In the genomic region with DNA sequence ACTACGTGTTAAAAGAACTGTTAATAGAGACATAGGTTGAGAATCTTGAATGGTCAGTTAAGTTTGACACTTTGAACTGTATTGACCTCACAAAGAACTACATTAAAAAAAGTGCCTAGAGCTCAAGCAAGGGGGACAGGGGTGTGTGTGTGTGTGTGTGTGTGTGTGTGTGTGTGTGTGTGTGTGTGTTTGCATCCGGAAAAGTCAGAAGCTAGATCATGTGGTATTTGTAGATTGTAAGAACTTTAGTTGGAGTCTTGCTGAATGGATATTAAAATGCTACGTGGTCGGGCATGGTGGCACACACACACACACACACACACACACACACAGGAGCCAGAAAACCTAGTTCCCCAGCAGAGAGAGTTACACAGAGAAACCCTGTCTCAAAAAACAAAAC, we compare ENCODE assay signal across 17 mouse cellular contexts. TPM values are rescaled to one million over a fixed set of nuclear protein-coding genes. Genes with fewer than 3 reads are reported as not detected.
DNase-seq lines count a peak whose midpoint lies in the region; ATAC-seq and TF ChIP-seq lines count a peak whose summit lies in the region.
"Had no signal": no experiment of that assay in that cellular context is flagged by ENCODE, and none has a peak within 500 bp of the region (broad histone marks: within the 10 kb centered on the region; RNA-seq: fewer than 3 reads in every experiment).

No protein-coding gene starts in this region.

- no peak overlapping the region for H3K9ac ChIP-seq in heart, embryonic 15.5 days
- H3K9ac ChIP-seq in midbrain, embryonic 11.5 days (ENCODE audit: low read length) = no peak overlapping the region
- H3K9ac ChIP-seq in midbrain, postnatal 0 days (replicated peaks; ENCODE audit: low read length, poor library complexity, severe bottlenecking) = no peak overlapping the region
- peak overlapping the region; percentile 43 for H3K9ac ChIP-seq in liver, embryonic 14.5 days (replicated peaks)

- intact Hi-C loops in heart, postnatal 25 days (cut with DNase I) = no loop called here

- no peak for TF ChIP-seq EP300 in liver, embryonic 14.5 days (IDR thresholded peaks at IDR 0.05; ENCODE audit: low read depth)

- peak overlapping the region; percentile 95; the same call in 1 of the 2 replicates for H3K27ac ChIP-seq in heart, embryonic 15.5 days
- H3K27ac ChIP-seq in midbrain, embryonic 11.5 days (ENCODE audit: low read depth, low read length) = no peak overlapping the region
- no peak overlapping the region for H3K27ac ChIP-seq in midbrain, postnatal 0 days (ENCODE audit: low read depth, low read length)
- peak overlapping the region; percentile 23; the same call in 1 of the 2 replicates for H3K27ac ChIP-seq in liver, embryonic 14.5 days

- no peak overlapping the region for H3K4me2 ChIP-seq in heart, embryonic 15.5 days
- H3K4me2 ChIP-seq in midbrain, embryonic 11.5 days = no peak overlapping the region
- H3K4me2 ChIP-seq in midbrain, postnatal 0 days (ENCODE audit: low read depth, low read length, poor library complexity, severe bottlenecking) = no peak overlapping the region
- peak overlapping the region; percentile 78 for H3K4me2 ChIP-seq in liver, embryonic 14.5 days (ENCODE audit: low read depth)

- H3K27me3 ChIP-seq in heart, embryonic 15.5 days = no peaks in the 10 kb centered on the region
- no peaks in the 10 kb centered on the region for H3K27me3 ChIP-seq in midbrain, embryonic 11.5 days (ENCODE audit: control insufficient read depth, insufficient read depth, low read length)
- H3K27me3 ChIP-seq in midbrain, postnatal 0 days (ENCODE audit: insufficient read depth, low read length) = no peaks in the 10 kb centered on the region
- H3K27me3 ChIP-seq in liver, embryonic 14.5 days (ENCODE audit: control insufficient read depth, insufficient read depth, low read length) = no peaks in the 10 kb centered on the region
- H3K27me3 ChIP-seq: forebrain, embryonic 13.5 days; neural tube, embryonic 15.5 days; Patski had no signal

- no peak for DNase-seq in heart, postnatal 25 days (ENCODE audit: low spot score)
- DNase-seq in midbrain, embryonic 11.5 days (ENCODE audit: low spot score, missing footprints) = peak; percentile 53
- DNase-seq in midbrain, postnatal 0 days (ENCODE audit: low spot score) = no peak
- no peak for DNase-seq in liver, embryonic 14.5 days (ENCODE audit: low read depth in 3 of 3, low spot score in 3 of 3)
- DNase-seq in spleen, adult 12 weeks (ENCODE audit: low spot score) = no peak
- no peak for DNase-seq in thymus, postnatal 36 days
- no peak for DNase-seq in layer of hippocampus, adult 9-11 months
- DNase-seq: cerebellum, postnatal 14 days; gastrocnemius, adult 2 months; kidney, postnatal 4 days; right cerebral cortex, postnatal 14 days had no signal

- no peak for ATAC-seq in heart, embryonic 15.5 days (replicated peaks; ENCODE audit: insufficient number of reproducible peaks, insufficient read depth, low FRiP score, low read depth)
- ATAC-seq in midbrain, embryonic 11.5 days (ENCODE audit: low FRiP score) = no peak
- no peak for ATAC-seq in midbrain, postnatal 0 days (ENCODE audit: low FRiP score)
- no peak for ATAC-seq in liver, embryonic 14.5 days (ENCODE audit: insufficient read depth)
- ATAC-seq: CD4-positive, CD25-positive, alpha-beta regulatory T cell, adult 4 months; hindbrain, postnatal 0 days; Patski had no signal

- H3K36me3 ChIP-seq in heart, embryonic 15.5 days = peaks cover 7% of the 10 kb centered on the region
- peaks cover under 1% of the 10 kb centered on the region; the same call in 1 of the 2 replicates for H3K36me3 ChIP-seq in midbrain, embryonic 11.5 days (ENCODE audit: control insufficient read depth, insufficient read depth, low read length)
- H3K36me3 ChIP-seq in midbrain, postnatal 0 days (ENCODE audit: insufficient read depth, low read length) = peaks cover 3% of the 10 kb centered on the region; the same call in 1 of the 2 replicates
- peaks cover 19% of the 10 kb centered on the region for H3K36me3 ChIP-seq in liver, embryonic 14.5 days (replicated peaks; ENCODE audit: control insufficient read depth, insufficient read depth, low read depth)

- no peak for TF ChIP-seq CTCF in midbrain, postnatal 0 days (IDR thresholded peaks at IDR 0.05)
- TF ChIP-seq CTCF in liver, embryonic 14.5 days (IDR thresholded peaks at IDR 0.05; ENCODE audit: low read depth) = no peak

- H3K4me1 ChIP-seq in heart, embryonic 15.5 days (replicated peaks) = peaks cover 27% of the 10 kb centered on the region
- peaks cover 17% of the 10 kb centered on the region for H3K4me1 ChIP-seq in midbrain, embryonic 11.5 days (ENCODE audit: control insufficient read depth, insufficient read depth, low read length)
- H3K4me1 ChIP-seq in midbrain, postnatal 0 days (ENCODE audit: insufficient read depth, low read length) = peaks cover 4% of the 10 kb centered on the region; the same call in 1 of the 2 replicates
- H3K4me1 ChIP-seq in liver, embryonic 14.5 days (replicated peaks; ENCODE audit: control insufficient read depth in 2 of 2, insufficient read depth in 2 of 2, low read length in 1 of 2) = peaks cover 19 to 23% of the 10 kb centered on the region in 2 experiments

- WGBS in heart, embryonic 15.5 days = 70% methylated on average over 4 of the region's 4 CpGs
- WGBS in midbrain, embryonic 11.5 days = 84% methylated on average over 4 of the region's 4 CpGs
- WGBS in midbrain, postnatal 0 days = 71% methylated on average over 4 of the region's 4 CpGs
- WGBS in liver, embryonic 14.5 days (ENCODE audit: insufficient replicate concordance) = 30% methylated on average over 4 of the region's 4 CpGs

- H3K4me3 ChIP-seq in heart, embryonic 15.5 days = no peak overlapping the region
- H3K4me3 ChIP-seq in midbrain, embryonic 11.5 days (ENCODE audit: low read depth, low read length) = no peak overlapping the region
- H3K4me3 ChIP-seq in midbrain, postnatal 0 days (ENCODE audit: low read depth, low read length) = no peak overlapping the region
- H3K4me3 ChIP-seq in liver, embryonic 14.5 days (ENCODE audit: insufficient read depth in 1 of 2, low read depth in 2 of 2, low read length in 2 of 2) = no peak overlapping the region; a peak in 1 of 4 replicates

- H3K9me3 ChIP-seq in heart, embryonic 15.5 days (replicated peaks) = no peaks in the 10 kb centered on the region
- H3K9me3 ChIP-seq in midbrain, embryonic 11.5 days (ENCODE audit: control insufficient read depth, low read length) = no peaks in the 10 kb centered on the region
- no peaks in the 10 kb centered on the region for H3K9me3 ChIP-seq in midbrain, postnatal 0 days (ENCODE audit: low read length)
- no peaks in the 10 kb centered on the region for H3K9me3 ChIP-seq in liver, embryonic 14.5 days (ENCODE audit: control insufficient read depth, low read length)
- H3K9me3 ChIP-seq: forebrain, embryonic 13.5 days; neural tube, embryonic 15.5 days had no signal

RNA-seq across cellular contexts. Expression of gene Fbxo5, which starts 1.6 kb away (rescaled TPM):
- 37.9 and 40.9 TPM in 2 replicates for polyA plus RNA-seq in heart, embryonic 15.5 days (2015; fragmentation: Nextera tagmentation; extraction: Ambion mirVana)
- 1 to 10 TPM in 1 of 2 experiments, under 1 TPM in 1; 0.55 to 1.9 TPM for total RNA-seq in heart, postnatal 25 days (2021)
- polyA plus RNA-seq in midbrain, embryonic 11.5 days (2014; fragmentation: Nextera tagmentation; extraction: Ambion mirVana) = 94.5 and 96.7 TPM in 2 replicates
- total RNA-seq in midbrain, postnatal 0 days (2014; rRNA removed) = 3.2 and 4.2 TPM in 2 replicates
- 6.0 and 7.2 TPM in 2 replicates for polyA plus RNA-seq in midbrain, postnatal 0 days (2015; fragmentation: Nextera tagmentation; extraction: Ambion mirVana)
- 22.7 and 40.2 TPM in 2 replicates for polyA plus RNA-seq in liver, embryonic 14.5 days (2012; rRNA removed)
- polyA plus RNA-seq in liver, embryonic 14.5 days (2014; fragmentation: Nextera tagmentation; extraction: Ambion mirVana) = 90.4 and 94.5 TPM in 2 replicates

RNA-seq across cellular contexts. Expression of gene Mtrf1l, which starts 16.7 kb away (rescaled TPM):
- 11.1 and 12.2 TPM in 2 replicates for polyA plus RNA-seq in heart, embryonic 15.5 days (2015; fragmentation: Nextera tagmentation; extraction: Ambion mirVana)
- total RNA-seq in heart, postnatal 25 days (2021) = 10 to 100 TPM in 1 of 2 experiments, 1 to 10 TPM in 1; 9.1 to 10.4 TPM
- polyA plus RNA-seq in midbrain, embryonic 11.5 days (2014; fragmentation: Nextera tagmentation; extraction: Ambion mirVana) = 16.2 and 17.0 TPM in 2 replicates
- total RNA-seq in midbrain, postnatal 0 days (2014; rRNA removed) = 8.9 and 12.6 TPM in 2 replicates
- 5.2 and 5.4 TPM in 2 replicates for polyA plus RNA-seq in midbrain, postnatal 0 days (2015; fragmentation: Nextera tagmentation; extraction: Ambion mirVana)
- 1.1 and 2.6 TPM in 2 replicates for polyA plus RNA-seq in liver, embryonic 14.5 days (2012; rRNA removed)
- polyA plus RNA-seq in liver, embryonic 14.5 days (2014; fragmentation: Nextera tagmentation; extraction: Ambion mirVana) = 5.3 and 7.2 TPM in 2 replicates

Comparison
In these comparisons a context has a peak if more than half of its experiments do, and no peak if none do; other contexts are left out.
1. H3K27ac ChIP-seq: peak in heart, embryonic 15.5 days (single experiment) and liver, embryonic 14.5 days (single experiment); none in midbrain, embryonic 11.5 days (single experiment) and midbrain, postnatal 0 days (single experiment).